Mouse (Mus musculus): ENCODE measurements around the gene Thoc6. TPM values are rescaled to one million over a fixed set of nuclear protein-coding genes. Genes with fewer than 3 reads are reported as not detected.

Gene Thoc6
- polyA plus RNA-seq, 1 experiment from 2014 or later = 17.7 TPM

- 51% methylated on average over 10 of the region's 10 CpGs for WGBS
These were observed 27.8 kb downstream of the Thoc6 start for GRCm38 (mm10) chr17:23645894-23646293.

GRCm38 (mm10) chr17:23644613-23645495, 28.8 kb downstream of the Thoc6 start, which contains the start of gene Mmp25:
Gene Mmp25 (minus strand): TSS chr17:23645277.
- under 1% methylated on average over 57 of the region's 58 CpGs for WGBS
- H3K36me3 ChIP-seq (ENCODE audit: control insufficient read depth, insufficient read depth, low read length) = no peaks in the 10 kb centered on the region
- DNase-seq (ENCODE audit: low spot score) (no peak), ATAC-seq (ENCODE audit: low FRiP score, low TSS enrichment) (peak; percentile 36; the same call in 1 of the 2 replicates)
- H3K27me3 ChIP-seq (ENCODE audit: control insufficient read depth, insufficient read depth, low read length) = no peaks in the 10 kb centered on the region
- no peak within 1 kb of the TSS for H3K27ac ChIP-seq (replicated peaks)
- H3K4me3 ChIP-seq (ENCODE audit: low read depth, low read length) = peak within 1 kb of the TSS; percentile 48
- H3K9me3 ChIP-seq (ENCODE audit: control insufficient read depth, low read length) = no peaks in the 10 kb centered on the region
- peak within 1 kb of the TSS; percentile 76 for H3K4me2 ChIP-seq (replicated peaks; ENCODE audit: low read depth)
- H3K9ac ChIP-seq (ENCODE audit: low read length) = peak within 1 kb of the TSS; percentile 55
- no peak for TF ChIP-seq EP300 (optimal IDR thresholded peaks at IDR 0.05)
- TF ChIP-seq CTCF (IDR thresholded peaks at IDR 0.05; ENCODE audit: low read depth) = no peak
- peaks cover 4% of the 10 kb centered on the region; the same call in 1 of the 2 replicates for H3K4me1 ChIP-seq (replicated peaks; ENCODE audit: control insufficient read depth, insufficient read depth)

More at GRCm38 (mm10) chr17:23645894-23646293, 27.8 kb downstream of the Thoc6 start:
- ATAC-seq (ENCODE audit: low FRiP score, low TSS enrichment) (no peak), DNase-seq (ENCODE audit: low spot score) (no peak)
- H3K4me3 ChIP-seq (ENCODE audit: low read depth, low read length) = no peak overlapping the region
- no peaks in the 10 kb centered on the region for H3K27me3 ChIP-seq (ENCODE audit: control insufficient read depth, insufficient read depth, low read length)
- peaks cover 4% of the 10 kb centered on the region; the same call in 1 of the 2 replicates for H3K4me1 ChIP-seq (replicated peaks; ENCODE audit: control insufficient read depth, insufficient read depth)
- H3K9ac ChIP-seq (ENCODE audit: low read length) = no peak overlapping the region
- no peak overlapping the region for H3K4me2 ChIP-seq (replicated peaks; ENCODE audit: low read depth)
- TF ChIP-seq CTCF (IDR thresholded peaks at IDR 0.05; ENCODE audit: low read depth) (no peak), EP300 (optimal IDR thresholded peaks at IDR 0.05) (no peak)
- H3K9me3 ChIP-seq (ENCODE audit: control insufficient read depth, low read length) = no peaks in the 10 kb centered on the region
- no peaks in the 10 kb centered on the region for H3K36me3 ChIP-seq (ENCODE audit: control insufficient read depth, insufficient read depth, low read length)
- H3K27ac ChIP-seq (replicated peaks) = no peak overlapping the region

- Histone ChIP-seq H3K27me3 (ENCODE audit: control insufficient read depth, insufficient read depth, low read length) (no peaks in the 10 kb centered on the region), H3K36me3 (ENCODE audit: control insufficient read depth, insufficient read depth, low read length) (no peaks in the 10 kb centered on the region), H3K4me1 (replicated peaks; ENCODE audit: control insufficient read depth, insufficient read depth) (no peaks in the 10 kb centered on the region), H3K9me3 (ENCODE audit: control insufficient read depth, low read length) (no peaks in the 10 kb centered on the region), H3K4me3 (ENCODE audit: low read depth, low read length) (no peak overlapping the region), H3K27ac (replicated peaks) (no peak overlapping the region), H3K4me2 (replicated peaks; ENCODE audit: low read depth) (no peak overlapping the region), H3K9ac (ENCODE audit: low read length) (no peak overlapping the region)
- DNase-seq (ENCODE audit: low spot score) (no peak), ATAC-seq (ENCODE audit: low FRiP score, low TSS enrichment) (no peak)
- TF ChIP-seq EP300 (optimal IDR thresholded peaks at IDR 0.05) = no peak
- no peak for TF ChIP-seq CTCF (IDR thresholded peaks at IDR 0.05; ENCODE audit: low read depth)
- WGBS = 80% methylated on average over 8 of the region's 8 CpGs
These were observed 42.4 kb downstream of the Thoc6 start for GRCm38 (mm10) chr17:23631241-23631640.

- ATAC-seq (ENCODE audit: low FRiP score, low TSS enrichment) (peak; percentile 88), DNase-seq (ENCODE audit: low spot score) (peak; percentile 88)
- Histone ChIP-seq H3K4me3 (ENCODE audit: low read depth, low read length) (peak overlapping the region; percentile 13; the same call in 1 of the 2 replicates), H3K27me3 (ENCODE audit: control insufficient read depth, insufficient read depth, low read length) (no peaks in the 10 kb centered on the region), H3K4me2 (replicated peaks; ENCODE audit: low read depth) (peak overlapping the region; percentile 42), H3K27ac (replicated peaks) (no peak overlapping the region), H3K9ac (ENCODE audit: low read length) (no peak overlapping the region; the same call in 1 of the 2 replicates), H3K36me3 (ENCODE audit: control insufficient read depth, insufficient read depth, low read length) (no peaks in the 10 kb centered on the region), H3K9me3 (ENCODE audit: control insufficient read depth, low read length) (no peaks in the 10 kb centered on the region), H3K4me1 (replicated peaks; ENCODE audit: control insufficient read depth, insufficient read depth) (no peaks in the 10 kb centered on the region)
- TF ChIP-seq CTCF (IDR thresholded peaks at IDR 0.05; ENCODE audit: low read depth) (peak; percentile 90), EP300 (optimal IDR thresholded peaks at IDR 0.05) (no peak)
- WGBS = 16% methylated on average over 22 of the region's 22 CpGs
These were observed 43.3 kb downstream of the Thoc6 start for GRCm38 (mm10) chr17:23630195-23631020.

- WGBS = 36% methylated on average over 7 of the region's 7 CpGs
- H3K27me3 ChIP-seq (ENCODE audit: control insufficient read depth, insufficient read depth, low read length) = no peaks in the 10 kb centered on the region
- no peak overlapping the region for H3K4me2 ChIP-seq (replicated peaks; ENCODE audit: low read depth)
- DNase-seq (ENCODE audit: low spot score) = no peak
- H3K9me3 ChIP-seq (ENCODE audit: control insufficient read depth, low read length) = no peaks in the 10 kb centered on the region
- H3K36me3 ChIP-seq (ENCODE audit: control insufficient read depth, insufficient read depth, low read length) = no peaks in the 10 kb centered on the region
- ATAC-seq (ENCODE audit: low FRiP score, low TSS enrichment) = no peak
- H3K4me1 ChIP-seq (replicated peaks; ENCODE audit: control insufficient read depth, insufficient read depth) = no peaks in the 10 kb centered on the region
- H3K9ac ChIP-seq (ENCODE audit: low read length) = no peak overlapping the region
- H3K27ac ChIP-seq (replicated peaks) = no peak overlapping the region
- TF ChIP-seq CTCF (IDR thresholded peaks at IDR 0.05; ENCODE audit: low read depth) (no peak), EP300 (optimal IDR thresholded peaks at IDR 0.05) (no peak)
- no peak overlapping the region for H3K4me3 ChIP-seq (ENCODE audit: low read depth, low read length)
These were observed 45.9 kb downstream of the Thoc6 start for GRCm38 (mm10) chr17:23627813-23628212.

Measured in stomach, postnatal 0 days (tissue).